Mouse (Mus musculus) liver, embryonic 14.5 days (tissue): ENCODE measurements at regions not wholly inside any gene's neighbourhood (a gene's known extent, or its start where the extent isn't known, plus 50 kb on each side); places are given as distances from the start of the nearest gene placed in this dataset.

Experiments used
- CTCF ChIP-seq: IDR thresholded peaks from 2 replicates; pipeline ENCODE4 v1.5.1; 2016; ENCODE audit warnings: antibody characterized with exemption, low read depth, control low read depth
- EP300 ChIP-seq: IDR thresholded peaks from 2 replicates; pipeline ENCODE4 v1.6.1; 2016; ENCODE audit warnings: antibody characterized with exemption, low read depth

GRCm38 (mm10) chr1:77062468-77062867 is 452.4 kb downstream of the Epha4 start:
- TF ChIP-seq CTCF (no peak), EP300 (no peak)
